Mouse (Mus musculus): ENCODE data around the gene Gusb. TPM values are rescaled to one million over a fixed set of nuclear protein-coding genes. Genes with fewer than 3 reads are reported as not detected.

The Gusb gene
- polyA plus RNA-seq (2015; fragmentation: Nextera tagmentation; extraction: Ambion mirVana) = 21.7 and 23.3 TPM in 2 replicates

- Histone ChIP-seq H3K27ac (peak within 1 kb of the TSS; percentile 60), H3K9me3 (peaks cover 13% of the 10 kb centered on the region), H3K27me3 (no peaks in the 10 kb centered on the region), H3K4me3 (replicated peaks) (peak within 1 kb of the TSS; percentile 64), H3K4me2 (replicated peaks) (peak within 1 kb of the TSS; percentile 81), H3K4me1 (replicated peaks) (peaks cover 20% of the 10 kb centered on the region), H3K36me3 (no peaks in the 10 kb centered on the region), H3K9ac (replicated peaks) (peak within 1 kb of the TSS; percentile 75)
- peak; percentile 82 for ATAC-seq
- 2% methylated on average over 39 of the region's 39 CpGs for WGBS
These were observed at the start of gene Gusb for GRCm38 (mm10) chr5:130002301-130003146. Gene Gusb (minus strand): TSS chr5:130003049.

GRCm38 (mm10) chr5:130052510-130052909 is 49.7 kb upstream of the Gusb start:
- no peak overlapping the region for H3K9ac ChIP-seq (replicated peaks)
- no peak overlapping the region for H3K4me3 ChIP-seq (replicated peaks)
- H3K4me2 ChIP-seq (replicated peaks) = no peak overlapping the region
- H3K4me1 ChIP-seq (replicated peaks) = peaks cover 12% of the 10 kb centered on the region; the same call in 1 of the 2 replicates
- H3K9me3 ChIP-seq = no peaks in the 10 kb centered on the region
- 67% methylated on average over 5 of the region's 5 CpGs for WGBS
- no peaks in the 10 kb centered on the region for H3K27me3 ChIP-seq
- no peak for ATAC-seq
- no peak overlapping the region; the same call in 1 of the 2 replicates for H3K27ac ChIP-seq
- H3K36me3 ChIP-seq = peaks cover 48% of the 10 kb centered on the region

GRCm38 (mm10) chr5:130051073-130051860 is 48.4 kb upstream of the Gusb start:
- H3K27ac ChIP-seq = no peak overlapping the region
- no peak for ATAC-seq
- H3K27me3 ChIP-seq = no peaks in the 10 kb centered on the region
- H3K36me3 ChIP-seq = peaks cover 60% of the 10 kb centered on the region
- no peak overlapping the region for H3K9ac ChIP-seq (replicated peaks)
- no peak overlapping the region for H3K4me3 ChIP-seq (replicated peaks)
- no peaks in the 10 kb centered on the region for H3K9me3 ChIP-seq
- H3K4me2 ChIP-seq (replicated peaks) = no peak overlapping the region
- H3K4me1 ChIP-seq (replicated peaks) = peaks cover 12% of the 10 kb centered on the region; the same call in 1 of the 2 replicates
- WGBS = 87% methylated on average over 15 of the region's 15 CpGs

- WGBS = 45% methylated on average over 6 of the region's 6 CpGs
- no peak for ATAC-seq
- H3K4me1 ChIP-seq (replicated peaks) = peaks cover 12% of the 10 kb centered on the region; the same call in 1 of the 2 replicates
- H3K9ac ChIP-seq (replicated peaks) = no peak overlapping the region
- H3K4me3 ChIP-seq (replicated peaks) = no peak overlapping the region
- no peaks in the 10 kb centered on the region for H3K27me3 ChIP-seq
- H3K27ac ChIP-seq = no peak overlapping the region
- H3K4me2 ChIP-seq (replicated peaks) = no peak overlapping the region
- H3K9me3 ChIP-seq = no peaks in the 10 kb centered on the region
- peaks cover 64% of the 10 kb centered on the region for H3K36me3 ChIP-seq
These were observed 47.6 kb upstream of the Gusb start for GRCm38 (mm10) chr5:130050416-130050815.

GRCm38 (mm10) chr5:130048786-130049520 is 46.1 kb upstream of the Gusb start:
- no peak overlapping the region for H3K4me2 ChIP-seq (replicated peaks)

GRCm38 (mm10) chr5:130047013-130047412 is 44.2 kb upstream of the Gusb start:
- H3K9me3 ChIP-seq = no peaks in the 10 kb centered on the region
- no peak overlapping the region for H3K27ac ChIP-seq
- no peaks in the 10 kb centered on the region for H3K27me3 ChIP-seq
- no peak overlapping the region for H3K4me3 ChIP-seq (replicated peaks)
- H3K9ac ChIP-seq (replicated peaks) = no peak overlapping the region
- no peak for ATAC-seq
- 82% methylated on average over 6 of the region's 6 CpGs for WGBS
- peaks cover 7% of the 10 kb centered on the region; the same call in 1 of the 2 replicates for H3K4me1 ChIP-seq (replicated peaks)
- no peak overlapping the region for H3K4me2 ChIP-seq (replicated peaks)
- peaks cover 79% of the 10 kb centered on the region for H3K36me3 ChIP-seq

More at GRCm38 (mm10) chr5:130048786-130049520, 46.1 kb upstream of the Gusb start:
- peaks cover 12% of the 10 kb centered on the region; the same call in 1 of the 2 replicates for H3K4me1 ChIP-seq (replicated peaks)
- H3K9ac ChIP-seq (replicated peaks) = 0 out of 2 replicates have a peak overlapping the region, but pooled peaks have one; percentile 14
- no peak overlapping the region for H3K4me3 ChIP-seq (replicated peaks)
- H3K27ac ChIP-seq = no peak overlapping the region; the same call in 1 of the 2 replicates
- ATAC-seq = no peak
- H3K36me3 ChIP-seq = peaks cover 67% of the 10 kb centered on the region
- no peaks in the 10 kb centered on the region for H3K27me3 ChIP-seq
- 80% methylated on average over 15 of the region's 15 CpGs for WGBS
- no peaks in the 10 kb centered on the region for H3K9me3 ChIP-seq

GRCm38 (mm10) chr5:130046589-130046988 is 43.7 kb upstream of the Gusb start:
- Histone ChIP-seq H3K4me3 (replicated peaks) (no peak overlapping the region), H3K36me3 (peaks cover 82% of the 10 kb centered on the region), H3K4me2 (replicated peaks) (no peak overlapping the region), H3K9ac (replicated peaks) (no peak overlapping the region), H3K4me1 (replicated peaks) (peaks cover 7% of the 10 kb centered on the region; the same call in 1 of the 2 replicates), H3K27ac (no peak overlapping the region), H3K27me3 (no peaks in the 10 kb centered on the region), H3K9me3 (no peaks in the 10 kb centered on the region)
- no peak for ATAC-seq
- WGBS = 94% methylated on average over 10 of the region's 10 CpGs

- Histone ChIP-seq H3K4me2 (replicated peaks) (no peak overlapping the region), H3K36me3 (peaks cover 81% of the 10 kb centered on the region), H3K27me3 (no peaks in the 10 kb centered on the region), H3K27ac (no peak overlapping the region), H3K4me3 (replicated peaks) (no peak overlapping the region), H3K9me3 (no peaks in the 10 kb centered on the region), H3K4me1 (replicated peaks) (peaks cover 7% of the 10 kb centered on the region; the same call in 1 of the 2 replicates), H3K9ac (replicated peaks) (no peak overlapping the region)
- 67% methylated on average over 7 of the region's 7 CpGs for WGBS
- no peak for ATAC-seq
These were observed 43.3 kb upstream of the Gusb start for GRCm38 (mm10) chr5:130046100-130046499.

GRCm38 (mm10) chr5:130044201-130044695 is 41.4 kb upstream of the Gusb start:
- Histone ChIP-seq H3K4me2 (replicated peaks) (no peak overlapping the region), H3K36me3 (peaks cover 84% of the 10 kb centered on the region), H3K4me1 (replicated peaks) (no peaks in the 10 kb centered on the region), H3K27me3 (no peaks in the 10 kb centered on the region), H3K27ac (no peak overlapping the region), H3K4me3 (replicated peaks) (no peak overlapping the region), H3K9ac (replicated peaks) (no peak overlapping the region), H3K9me3 (no peaks in the 10 kb centered on the region)
- no peak for ATAC-seq
- 80% methylated on average over 7 of the region's 7 CpGs for WGBS

GRCm38 (mm10) chr5:130043741-130044140 is 40.9 kb upstream of the Gusb start:
- Histone ChIP-seq H3K9ac (replicated peaks) (no peak overlapping the region), H3K27me3 (no peaks in the 10 kb centered on the region), H3K4me2 (replicated peaks) (no peak overlapping the region), H3K27ac (no peak overlapping the region), H3K9me3 (no peaks in the 10 kb centered on the region), H3K4me1 (replicated peaks) (no peaks in the 10 kb centered on the region), H3K4me3 (replicated peaks) (no peak overlapping the region), H3K36me3 (peaks cover 80% of the 10 kb centered on the region)
- 97% methylated on average over 3 of the region's 3 CpGs for WGBS
- no peak for ATAC-seq

GRCm38 (mm10) chr5:130041262-130041661 is 38.4 kb upstream of the Gusb start:
- ATAC-seq = no peak
- no peaks in the 10 kb centered on the region for H3K9me3 ChIP-seq
- 94% methylated on average over 4 of the region's 4 CpGs for whole genome bisulfite sequencing
- H3K9ac ChIP-seq (replicated peaks) = no peak overlapping the region
- peaks cover 77% of the 10 kb centered on the region for H3K36me3 ChIP-seq
- no peak overlapping the region for H3K4me3 ChIP-seq (replicated peaks)
- no peaks in the 10 kb centered on the region for H3K4me1 ChIP-seq (replicated peaks)
- no peaks in the 10 kb centered on the region for H3K27me3 ChIP-seq
- no peak overlapping the region for H3K4me2 ChIP-seq (replicated peaks)
- H3K27ac ChIP-seq = no peak overlapping the region
